ENCODE assay signal across 8 mouse cellular contexts in the genomic region with DNA sequence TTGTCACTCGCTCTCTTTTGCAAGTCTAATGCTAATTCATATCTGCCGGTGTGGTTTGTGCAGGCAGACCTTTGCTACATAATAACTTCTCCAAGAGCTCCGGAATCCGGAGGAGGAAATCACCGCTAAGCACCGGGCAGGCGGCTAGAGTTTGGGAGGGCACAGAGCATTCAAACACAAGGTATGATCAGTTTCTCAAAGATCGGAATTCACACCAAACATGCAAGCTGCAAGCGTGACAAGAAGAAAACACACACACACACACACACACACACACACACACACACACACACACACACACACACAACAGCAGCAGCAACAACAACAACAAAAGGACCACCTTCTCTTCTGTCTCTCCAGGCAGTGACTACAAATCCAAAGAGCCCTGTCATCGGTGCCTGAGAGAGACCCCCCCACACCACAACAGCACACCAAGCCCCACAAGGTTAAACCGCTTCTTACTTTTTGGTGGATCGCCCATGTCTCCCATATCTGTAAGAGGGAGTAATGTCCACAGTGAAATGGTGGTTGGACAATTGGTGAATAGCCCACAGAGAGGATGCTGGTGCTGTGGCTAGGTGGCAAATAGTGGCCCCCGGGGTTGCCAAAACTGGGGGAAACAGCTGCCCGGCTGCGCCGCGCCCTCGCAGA. TPM values are rescaled to one million over a fixed set of nuclear protein-coding genes. Genes with fewer than 3 reads are reported as not detected.
A peak's percentile ranks its signal among the peaks of the same experiment; 100 is the strongest.
DNase-seq lines count a peak whose midpoint lies in the region; ATAC-seq and TF ChIP-seq lines count a peak whose summit lies in the region.

No protein-coding gene starts in this region.

- TF ChIP-seq CTCF in embryonic fibroblast, embryonic 13.5 days (IDR thresholded peaks at IDR 0.05; ENCODE audit: borderline replicate concordance, insufficient read depth, low read length) = no peak

- TF ChIP-seq POLR2A in embryonic fibroblast, embryonic 13.5 days (IDR thresholded peaks at IDR 0.05; ENCODE audit: low read depth, low read length) = no peak

- peaks cover 88% of the 10 kb centered on the region for H3K27me3 ChIP-seq in kidney, embryonic 16.5 days (ENCODE audit: insufficient read depth, low read length)
- H3K27me3 ChIP-seq in limb, embryonic 12.5 days = peaks cover 83% of the 10 kb centered on the region
- peaks cover 72% of the 10 kb centered on the region for H3K27me3 ChIP-seq in neural tube, embryonic 15.5 days (replicated peaks)

- H3K36me3 ChIP-seq in kidney, embryonic 16.5 days (ENCODE audit: insufficient read depth, low read length) = no peaks in the 10 kb centered on the region
- H3K36me3 ChIP-seq in limb, embryonic 12.5 days = no peaks in the 10 kb centered on the region
- H3K36me3 ChIP-seq in neural tube, embryonic 15.5 days = no peaks in the 10 kb centered on the region

- under 1% methylated on average over 18 of the region's 18 CpGs for WGBS in kidney, embryonic 16.5 days
- under 1% methylated on average over 18 of the region's 18 CpGs for WGBS in limb, embryonic 12.5 days
- under 1% methylated on average over 18 of the region's 18 CpGs for WGBS in neural tube, embryonic 15.5 days

- no peak overlapping the region; the same call in 1 of the 2 replicates for H3K9ac ChIP-seq in kidney, embryonic 16.5 days (replicated peaks; ENCODE audit: low read length)
- H3K9ac ChIP-seq in limb, embryonic 12.5 days (replicated peaks) = no peak overlapping the region; the same call in 1 of the 2 replicates
- no peak overlapping the region for H3K9ac ChIP-seq in neural tube, embryonic 15.5 days (replicated peaks)

- peak; percentile 21; the same call in 1 of the 2 replicates for ATAC-seq in kidney, embryonic 16.5 days (ENCODE audit: low FRiP score, low TSS enrichment)
- peak; percentile 18 for ATAC-seq in limb, embryonic 12.5 days (ENCODE audit: insufficient number of reproducible peaks, insufficient read depth, low FRiP score, low TSS enrichment, low read depth)
- ATAC-seq in neural tube, embryonic 15.5 days (ENCODE audit: low FRiP score) = peak; percentile 37; the same call in 1 of the 2 replicates
- ATAC-seq in monocyte, adult 5-6 weeks (replicated peaks; ENCODE audit: insufficient number of reproducible peaks, low FRiP score, low TSS enrichment, poor library complexity, severe bottlenecking) = no peak

- no peaks in the 10 kb centered on the region for H3K9me3 ChIP-seq in kidney, embryonic 16.5 days (ENCODE audit: low read length)
- H3K9me3 ChIP-seq in limb, embryonic 12.5 days = no peaks in the 10 kb centered on the region
- H3K9me3 ChIP-seq in neural tube, embryonic 15.5 days (replicated peaks) = no peaks in the 10 kb centered on the region

- H3K4me3 ChIP-seq in kidney, embryonic 16.5 days (ENCODE audit: low read length) = peak overlapping the region; percentile 61
- peak overlapping the region; percentile 41 for H3K4me3 ChIP-seq in embryonic fibroblast, embryonic 13.5 days (ENCODE audit: insufficient read depth, low read length)
- H3K4me3 ChIP-seq in limb, embryonic 12.5 days (replicated peaks) = peak overlapping the region; percentile 59
- peak overlapping the region; percentile 43 for H3K4me3 ChIP-seq in neural tube, embryonic 15.5 days (replicated peaks)

- H3K4me1 ChIP-seq in kidney, embryonic 16.5 days (ENCODE audit: insufficient read depth, low read length) = peaks cover 8% of the 10 kb centered on the region; the same call in 1 of the 2 replicates
- H3K4me1 ChIP-seq in embryonic fibroblast, embryonic 13.5 days (ENCODE audit: control insufficient read depth, insufficient read depth, low read length) = no peaks in the 10 kb centered on the region
- peaks cover 28% of the 10 kb centered on the region for H3K4me1 ChIP-seq in limb, embryonic 12.5 days (replicated peaks)
- peaks cover 9% of the 10 kb centered on the region for H3K4me1 ChIP-seq in neural tube, embryonic 15.5 days

- no peak overlapping the region for H3K27ac ChIP-seq in kidney, embryonic 16.5 days (ENCODE audit: low read length)
- no peak overlapping the region for H3K27ac ChIP-seq in embryonic fibroblast, embryonic 13.5 days (ENCODE audit: insufficient read depth, low read length)
- H3K27ac ChIP-seq in limb, embryonic 12.5 days = 0 out of 2 replicates have a peak overlapping the region, but pooled peaks have one; percentile 14
- no peak overlapping the region for H3K27ac ChIP-seq in neural tube, embryonic 15.5 days (replicated peaks)

- DNase-seq in kidney, adult 8-10 months = no peak
- DNase-seq in cerebellum, postnatal 36 days = no peak
- no peak for DNase-seq in layer of hippocampus, adult 9-10 months (ENCODE audit: low spot score)

- peak overlapping the region; percentile 96 for H3K4me2 ChIP-seq in kidney, embryonic 16.5 days (replicated peaks; ENCODE audit: low read depth, low read length)
- H3K4me2 ChIP-seq in limb, embryonic 12.5 days = peak overlapping the region; percentile 93
- peak overlapping the region; percentile 66 for H3K4me2 ChIP-seq in neural tube, embryonic 15.5 days

RNA-seq across cellular contexts. Expression of gene Isl1, which starts 0.4 kb away (rescaled TPM):
- polyA plus RNA-seq in kidney, embryonic 16.5 days (2015; fragmentation: Nextera tagmentation; extraction: Ambion mirVana) = 2.1 and 3.0 TPM in 2 replicates
- 0.35 and 0.53 TPM in 2 replicates for polyA plus RNA-seq in embryonic fibroblast, embryonic 13.5 days (2011; ENCODE audit: insufficient read length, low read depth, missing spikeins)
- polyA plus RNA-seq in limb, embryonic 12.5 days (2016; fragmentation: Nextera tagmentation; extraction: Ambion mirVana) = 8.9 and 16.7 TPM in 2 replicates
- polyA plus RNA-seq in neural tube, embryonic 15.5 days (2015; fragmentation: Nextera tagmentation; extraction: Ambion mirVana) = 48.5 and 50.6 TPM in 2 replicates
- total RNA-seq in monocyte, adult 5-6 weeks (2017) = not detected in 3 replicates
